Mouse (Mus musculus): Measurements from ENCODE around the gene Fam228b.
"Not testable (repeated sequence)": the region's sequence is repeated elsewhere in the genome, so short reads cannot be mapped to it uniquely, and the experiment has no call there.

DNA sequence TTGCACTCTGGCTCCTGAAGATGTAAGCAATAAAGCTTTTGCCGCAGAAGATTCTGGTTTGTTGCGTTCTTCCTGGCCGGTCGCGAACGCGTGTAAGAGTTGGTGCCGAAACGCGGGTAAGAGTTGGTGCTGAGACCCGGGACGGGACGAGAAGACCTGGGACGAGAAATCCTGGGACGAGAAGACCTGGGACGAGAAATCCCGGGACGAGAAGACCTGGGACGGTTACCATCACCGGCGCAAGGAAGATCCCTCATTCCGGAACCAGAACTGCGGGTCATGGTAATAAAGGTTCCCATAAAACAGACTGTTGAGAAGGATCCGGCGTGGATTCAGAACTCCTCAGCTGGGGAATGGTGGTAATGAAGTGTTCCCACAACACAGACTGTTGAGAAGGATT lies 19.1 kb upstream of the Fam228b start:
- not testable (repeated sequence) for TF ChIP-seq CTCF (IDR thresholded peaks at IDR 0.05; ENCODE audit: low read depth, low read length); GATA1 (IDR thresholded peaks at IDR 0.05; ENCODE audit: borderline replicate concordance, low read length)
